Mouse (Mus musculus) midbrain, embryonic 14.5 days (tissue): Measurements from ENCODE around the gene Klhdc3. TPM values are rescaled to one million over a fixed set of nuclear protein-coding genes. Genes with fewer than 3 reads are reported as not detected.

Experiments
- ATAC-seq: fragments of 200-750 bp; cut with Nextera tagmentation; 2 replicates; pipeline ENCODE4 v1.8.0; 2017; ENCODE audit warnings: moderate number of reproducible peaks, moderate library complexity; ENCODE audit not compliant: low FRiP score, low TSS enrichment
- DNase-seq: peaks from one replicate; pipeline ENCODE4 v3.0.0-alpha.2; 2015
- H3K27ac ChIP-seq: fragments of 300-500 bp; sonication (generic); replicated peaks from 2 replicates; pipeline ENCODE4 v1.5.1; 2014; ENCODE audit warnings: mild to moderate bottlenecking, low read depth, low read length, moderate library complexity
- H3K27me3 ChIP-seq: fragments of 300-500 bp; sonication (generic); 2 replicates; pipeline ENCODE4 v1.6.1; 2014; ENCODE audit warnings: low read length, control low read depth, mixed read lengths; ENCODE audit not compliant: control insufficient read depth, insufficient read depth
- H3K36me3 ChIP-seq: fragments of 300-500 bp; sonication (generic); 2 replicates; pipeline ENCODE4 v1.6.1; 2014; ENCODE audit warnings: low read length, control low read depth; ENCODE audit not compliant: control insufficient read depth, insufficient read depth
- H3K4me1 ChIP-seq: fragments of 300-500 bp; sonication (generic); 2 replicates; pipeline ENCODE4 v1.6.1; 2014; ENCODE audit warnings: mild to moderate bottlenecking, antibody characterized with exemption, low read length, control low read depth; ENCODE audit not compliant: control insufficient read depth, insufficient read depth
- H3K4me2 ChIP-seq: fragments of 300-500 bp; sonication (generic); 2 replicates; pipeline ENCODE4 v1.6.1; 2014; ENCODE audit warnings: mild to moderate bottlenecking, low read length, moderate library complexity
- H3K4me3 ChIP-seq: fragments of 300-500 bp; sonication (generic); replicated peaks from 2 replicates; pipeline ENCODE4 v1.5.1; 2014; ENCODE audit warnings: low read depth, low read length
- H3K9ac ChIP-seq: fragments of 300-500 bp; sonication (generic); replicated peaks from 2 replicates; pipeline ENCODE4 v1.6.1; 2014; ENCODE audit warnings: mild to moderate bottlenecking, low read length, moderate library complexity
- H3K9me3 ChIP-seq: fragments of 300-500 bp; sonication (generic); 2 replicates; pipeline ENCODE4 v1.6.1; 2016; ENCODE audit warnings: low read length, control low read depth, mixed read lengths; ENCODE audit not compliant: control insufficient read depth
- WGBS: fragments of 180-500 bp; shearing (Covaris S2); extraction: QIAGEN DNeasy Blood & Tissue Kit; methylation state at CpG from one replicate; pipeline ENCODE4 v1.1.7; 2014; 5-methylcytosine and 5-hydroxymethylcytosine counted together
- polyA plus RNA-seq: library from polyadenylated mRNA; unstranded; fragments of >200 nt; fragmentation: Nextera tagmentation; extraction: Ambion mirVana; gene quantifications from 2 replicates; pipeline ENCODE4 v1.2.1, GENCODE M21; 2014

Gene Klhdc3
- polyA plus RNA-seq, 1 experiment from 2014 or later, result 141 TPM

GRCm38 (mm10) chr17:46721077-46721476 lies 40.4 kb upstream of the Klhdc3 start:
- Histone ChIP-seq H3K9me3 (no peaks in the 10 kb centered on the region), H3K27ac (no peak overlapping the region), H3K4me3 (no peak overlapping the region), H3K27me3 (no peaks in the 10 kb centered on the region), H3K4me2 (no peak overlapping the region), H3K4me1 (no peaks in the 10 kb centered on the region), H3K9ac (no peak overlapping the region), H3K36me3 (peaks cover 50% of the 10 kb centered on the region)
- WGBS, result 86% methylated on average over 7 of the region's 7 CpGs
- DNase-seq (no peak), ATAC-seq (no peak)

GRCm38 (mm10) chr17:46714756-46715481 lies 34.2 kb upstream of the Klhdc3 start:
- ATAC-seq (no peak), DNase-seq (no peak)
- Histone ChIP-seq H3K9ac (no peak overlapping the region), H3K4me3 (no peak overlapping the region), H3K36me3 (peaks cover 32% of the 10 kb centered on the region), H3K4me1 (peaks cover 16% of the 10 kb centered on the region), H3K9me3 (no peaks in the 10 kb centered on the region), H3K27me3 (no peaks in the 10 kb centered on the region), H3K4me2 (no peak overlapping the region), H3K27ac (no peak overlapping the region)
- WGBS, result 97% methylated on average over 11 of the region's 11 CpGs

GRCm38 (mm10) chr17:46713849-46714248 lies 33.1 kb upstream of the Klhdc3 start:
- H3K4me3 ChIP-seq, result no peak overlapping the region
- no peak overlapping the region for H3K27ac ChIP-seq
- ATAC-seq (no peak), DNase-seq (no peak)
- no peak overlapping the region for H3K9ac ChIP-seq
- H3K4me1 ChIP-seq, result peaks cover 16% of the 10 kb centered on the region
- peaks cover 32% of the 10 kb centered on the region for H3K36me3 ChIP-seq
- no peaks in the 10 kb centered on the region for H3K27me3 ChIP-seq
- no peak overlapping the region for H3K4me2 ChIP-seq
- WGBS, result 92% methylated on average over 9 of the region's 9 CpGs
- no peaks in the 10 kb centered on the region for H3K9me3 ChIP-seq

- Histone ChIP-seq H3K36me3 (peaks cover 32% of the 10 kb centered on the region), H3K9me3 (no peaks in the 10 kb centered on the region), H3K4me2 (peak overlapping the region; percentile 99), H3K9ac (peak overlapping the region; percentile 80), H3K4me1 (peaks cover 16% of the 10 kb centered on the region), H3K27ac (no peak overlapping the region), H3K27me3 (no peaks in the 10 kb centered on the region), H3K4me3 (peak overlapping the region; percentile 93)
- no peak for DNase-seq
- 83% methylated on average over 7 of the region's 7 CpGs for WGBS
- no peak for ATAC-seq
Observed at GRCm38 (mm10) chr17:46712442-46712841, 31.7 kb upstream of the Klhdc3 start.

GRCm38 (mm10) chr17:46711612-46712271 lies 31.0 kb upstream of the Klhdc3 start:
- ATAC-seq (peak; percentile 4; the same call in 1 of the 2 replicates), DNase-seq (no peak)
- H3K9me3 ChIP-seq, result no peaks in the 10 kb centered on the region
- H3K27ac ChIP-seq, result peak overlapping the region; percentile 77
- WGBS, result under 1% methylated on average over 75 of the region's 76 CpGs
- H3K27me3 ChIP-seq, result no peaks in the 10 kb centered on the region
- H3K4me2 ChIP-seq, result peak overlapping the region; percentile 99
- peaks cover 16% of the 10 kb centered on the region for H3K4me1 ChIP-seq
- H3K4me3 ChIP-seq, result peak overlapping the region; percentile 93
- peak overlapping the region; percentile 80 for H3K9ac ChIP-seq
- peaks cover 28% of the 10 kb centered on the region for H3K36me3 ChIP-seq

GRCm38 (mm10) chr17:46710959-46711597 lies 30.4 kb upstream of the Klhdc3 start, which contains the start of gene Pex6:
Gene Pex6, plus strand, starts transcription at chr17:46711463.
- H3K36me3 ChIP-seq, result peaks cover 22% of the 10 kb centered on the region
- peak within 1 kb of the TSS; percentile 99 for H3K4me2 ChIP-seq
- WGBS, result 8% methylated on average over 36 of the region's 36 CpGs
- peak; percentile 92 for ATAC-seq
- H3K27ac ChIP-seq, result peak within 1 kb of the TSS; percentile 77
- H3K4me3 ChIP-seq, result peak within 1 kb of the TSS; percentile 93
- no peaks in the 10 kb centered on the region for H3K27me3 ChIP-seq
- DNase-seq, result peak; percentile 97
- peaks cover 16% of the 10 kb centered on the region for H3K4me1 ChIP-seq
- H3K9ac ChIP-seq, result peak within 1 kb of the TSS; percentile 80
- no peaks in the 10 kb centered on the region for H3K9me3 ChIP-seq

GRCm38 (mm10) chr17:46706375-46707089 lies 25.8 kb upstream of the Klhdc3 start:
- H3K9me3 ChIP-seq, result no peaks in the 10 kb centered on the region
- no peak overlapping the region for H3K9ac ChIP-seq
- no peaks in the 10 kb centered on the region for H3K27me3 ChIP-seq
- peaks cover 18% of the 10 kb centered on the region for H3K4me1 ChIP-seq
- no peak overlapping the region for H3K27ac ChIP-seq
- H3K36me3 ChIP-seq, result no peaks in the 10 kb centered on the region
- ATAC-seq (no peak), DNase-seq (no peak)
- no peak overlapping the region for H3K4me2 ChIP-seq
- no peak overlapping the region for H3K4me3 ChIP-seq
- WGBS, result 94% methylated on average over 14 of the region's 14 CpGs
